Mouse (Mus musculus) midbrain, embryonic 11.5 days (tissue): Measurements from ENCODE around the gene Trappc12. TPM values are rescaled to one million over a fixed set of nuclear protein-coding genes. Genes with fewer than 3 reads are reported as not detected.

Experiments
- ATAC-seq: fragments of 200-750 bp; cut with Nextera tagmentation; 2 replicates; pipeline ENCODE4 v1.8.0; 2017; ENCODE audit warnings: moderate TSS enrichment, moderate library complexity; ENCODE audit not compliant: low FRiP score
- DNase-seq: peaks from one replicate; pipeline ENCODE4 v3.0.0; 2015; ENCODE audit warnings: low spot score; ENCODE audit errors: missing footprints
- H3K27ac ChIP-seq: fragments of 300-500 bp; sonication (generic); 2 replicates; pipeline ENCODE4 v1.5.1; 2014; ENCODE audit warnings: low read depth, low read length
- H3K27me3 ChIP-seq: fragments of 300-500 bp; sonication (generic); 2 replicates; pipeline ENCODE4 v1.6.1; 2014; ENCODE audit warnings: mild to moderate bottlenecking, low read length, moderate library complexity, mixed read lengths; ENCODE audit not compliant: control insufficient read depth, insufficient read depth
- H3K36me3 ChIP-seq: fragments of 300-500 bp; sonication (generic); 2 replicates; pipeline ENCODE4 v1.6.1; 2014; ENCODE audit warnings: mild to moderate bottlenecking, low read length, moderate library complexity, mixed read lengths; ENCODE audit not compliant: control insufficient read depth, insufficient read depth
- H3K4me1 ChIP-seq: fragments of 300-500 bp; sonication (generic); 2 replicates; pipeline ENCODE4 v1.6.1; 2014; ENCODE audit warnings: low read length; ENCODE audit not compliant: control insufficient read depth, insufficient read depth
- H3K4me2 ChIP-seq: fragments of 300-500 bp; sonication (generic); 2 replicates; pipeline ENCODE4 v1.6.1; 2014; ENCODE audit warnings: mild to moderate bottlenecking, moderate library complexity
- H3K4me3 ChIP-seq: fragments of 300-500 bp; sonication (generic); 2 replicates; pipeline ENCODE4 v1.5.1; 2014; ENCODE audit warnings: low read depth, low read length
- H3K9ac ChIP-seq: fragments of 300-500 bp; sonication (generic); 2 replicates; pipeline ENCODE4 v1.6.1; 2014; ENCODE audit warnings: low read length
- H3K9me3 ChIP-seq: fragments of 300-500 bp; sonication (generic); 2 replicates; pipeline ENCODE4 v1.6.1; 2016; ENCODE audit warnings: low read length; ENCODE audit not compliant: control insufficient read depth
- WGBS: fragments of 180-500 bp; shearing (Covaris S2); extraction: QIAGEN DNeasy Blood & Tissue Kit; methylation state at CpG from one replicate; pipeline ENCODE4 v1.1.7; 2014; 5-methylcytosine and 5-hydroxymethylcytosine counted together
- polyA plus RNA-seq: library from polyadenylated mRNA; unstranded; fragments of >200 nt; fragmentation: Nextera tagmentation; extraction: Ambion mirVana; gene quantifications from 2 replicates; pipeline ENCODE4 v1.2.1, GENCODE M21; 2014

Gene Trappc12
- polyA plus RNA-seq, 1 experiment from 2014 or later = 35.9 TPM

DNA sequence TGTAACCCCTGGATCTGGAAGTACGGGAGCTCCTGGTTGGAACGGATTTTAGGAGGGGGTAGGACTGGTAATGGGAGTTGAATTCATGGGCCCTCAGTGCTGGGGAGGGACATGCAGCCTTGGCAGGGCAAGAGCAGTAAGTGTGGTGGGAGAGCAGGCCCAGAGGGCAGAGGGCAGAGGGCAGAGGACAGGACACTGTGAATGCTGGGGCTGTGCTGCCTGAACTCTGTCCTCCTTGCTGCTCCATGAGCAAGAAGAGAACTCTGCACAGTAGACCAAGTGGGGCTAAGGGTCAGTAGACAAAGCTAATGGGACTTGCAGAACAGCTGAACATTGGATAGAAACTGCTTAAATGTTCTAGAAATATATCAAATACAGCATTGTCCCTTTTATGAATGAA is 32.2 kb downstream of the Trappc12 start:
- Histone ChIP-seq H3K9me3 (no peaks in the 10 kb centered on the region), H3K27me3 (no peaks in the 10 kb centered on the region), H3K4me2 (no peak overlapping the region), H3K36me3 (peaks cover 8% of the 10 kb centered on the region; the same call in 1 of the 2 replicates), H3K4me1 (no peaks in the 10 kb centered on the region), H3K9ac (no peak overlapping the region), H3K27ac (no peak overlapping the region), H3K4me3 (no peak overlapping the region)
- 90% methylated on average over 2 of the region's 2 CpGs for WGBS
- no peak for ATAC-seq
- DNase-seq = no peak

DNA sequence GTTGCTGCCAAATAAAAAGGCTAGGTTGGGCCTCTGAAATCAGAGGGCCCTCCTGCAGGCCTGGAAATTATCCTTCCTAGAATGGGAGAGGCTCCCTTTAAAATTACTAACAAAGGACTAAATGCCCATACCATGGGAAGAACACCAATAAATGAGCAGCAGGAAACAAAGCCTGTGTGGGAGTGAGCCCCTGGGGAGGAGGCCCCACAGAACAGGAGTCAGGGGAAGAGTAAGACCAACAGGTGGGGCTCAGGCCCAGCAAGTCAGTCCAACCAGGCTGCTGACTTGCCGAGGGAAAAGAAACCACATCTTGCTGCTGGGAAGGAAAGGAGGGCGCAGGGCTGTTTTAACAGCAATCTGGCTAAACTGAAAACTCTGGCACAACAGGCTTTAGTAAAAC is 33.2 kb downstream of the Trappc12 start:
- H3K4me3 ChIP-seq = no peak overlapping the region
- H3K9me3 ChIP-seq = no peaks in the 10 kb centered on the region
- 83% methylated on average over 2 of the region's 2 CpGs for WGBS
- H3K9ac ChIP-seq = no peak overlapping the region
- DNase-seq (no peak), ATAC-seq (no peak)
- H3K27me3 ChIP-seq = no peaks in the 10 kb centered on the region
- H3K36me3 ChIP-seq = peaks cover 9% of the 10 kb centered on the region; the same call in 1 of the 2 replicates
- H3K4me1 ChIP-seq = no peaks in the 10 kb centered on the region
- H3K27ac ChIP-seq = no peak overlapping the region
- H3K4me2 ChIP-seq = no peak overlapping the region

DNA sequence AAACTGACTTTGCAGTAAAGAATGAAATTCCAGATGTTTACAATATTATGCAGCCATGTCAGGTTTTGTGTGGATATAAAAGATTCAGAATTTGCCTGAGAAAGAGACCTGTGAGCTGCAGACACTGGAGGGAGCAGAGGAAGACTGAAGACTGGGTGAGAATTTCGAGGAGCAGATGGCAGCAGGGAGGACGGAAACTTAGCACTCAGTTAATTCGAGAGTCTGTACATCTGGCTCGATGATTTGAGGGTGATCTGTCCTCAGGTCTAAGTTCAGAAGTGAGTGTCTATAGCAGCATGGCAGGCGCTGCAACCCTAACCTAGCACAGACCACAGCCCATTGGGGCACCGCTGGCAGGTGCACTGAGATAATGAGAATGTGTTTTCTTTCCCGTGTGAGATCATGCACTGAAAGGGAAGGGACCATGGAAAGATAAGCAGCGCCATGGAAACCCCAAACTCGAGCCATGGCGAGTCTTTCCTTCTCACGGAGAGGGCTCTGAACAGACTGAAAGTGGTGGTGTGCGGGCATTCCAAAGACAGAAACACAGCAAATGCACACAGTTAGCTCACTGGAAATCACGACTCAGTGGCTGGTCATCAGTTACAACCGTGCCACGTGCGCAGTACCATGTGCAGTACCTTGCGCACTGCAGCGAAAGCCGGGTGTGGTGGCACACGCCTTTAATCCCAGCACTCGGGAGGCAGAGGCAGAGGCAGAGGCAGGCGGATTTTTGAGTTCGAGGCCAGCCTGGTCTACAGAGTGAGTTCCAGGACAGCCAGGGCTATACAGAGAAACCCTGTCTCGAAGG is 35.2 kb downstream of the Trappc12 start:
- H3K27ac ChIP-seq = no peak overlapping the region
- 0 out of 2 replicates have a peak, but pooled peaks cover 2% of the 10 kb centered on the region for H3K36me3 ChIP-seq
- no peaks in the 10 kb centered on the region for H3K27me3 ChIP-seq
- no peak overlapping the region for H3K4me2 ChIP-seq
- no peaks in the 10 kb centered on the region for H3K4me1 ChIP-seq
- ATAC-seq = no peak
- no peaks in the 10 kb centered on the region for H3K9me3 ChIP-seq
- H3K4me3 ChIP-seq = no peak overlapping the region
- H3K9ac ChIP-seq = no peak overlapping the region
- no peak for DNase-seq
- WGBS = 89% methylated on average over 24 of the region's 24 CpGs

DNA sequence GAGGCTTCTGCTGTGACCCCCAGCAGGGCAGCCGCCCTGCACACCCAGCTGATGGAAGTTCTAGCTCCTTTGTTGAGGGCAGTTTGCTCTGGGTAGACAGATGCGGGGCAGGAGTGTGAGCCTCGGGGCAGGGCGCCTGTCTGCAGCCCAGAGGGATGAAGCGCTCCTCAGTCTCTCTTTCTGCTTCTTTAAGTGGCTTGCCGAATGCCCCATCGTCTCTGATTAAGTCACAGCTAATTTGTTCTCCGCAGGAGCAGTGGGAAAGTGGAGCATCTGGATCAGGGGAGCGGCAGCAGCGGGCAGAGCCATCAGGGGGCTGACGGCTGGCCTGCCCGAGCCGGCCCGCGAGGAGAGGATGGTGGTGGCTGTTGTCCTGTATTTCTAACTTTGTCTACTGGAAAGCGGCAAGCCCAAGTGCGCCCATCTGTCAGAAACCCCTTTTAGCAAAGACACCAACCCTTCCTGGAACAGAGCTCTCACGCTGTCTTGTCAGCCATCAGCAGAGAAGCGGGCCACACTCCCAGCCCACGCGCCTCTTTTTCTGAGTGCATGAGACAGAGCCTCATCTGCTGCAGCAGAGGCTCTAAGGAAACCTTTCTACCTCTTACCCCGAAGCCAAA is 39.6 kb downstream of the Trappc12 start:
- Histone ChIP-seq H3K36me3 (0 out of 2 replicates have a peak, but pooled peaks cover 2% of the 10 kb centered on the region), H3K4me3 (no peak overlapping the region), H3K27me3 (no peaks in the 10 kb centered on the region), H3K4me1 (no peaks in the 10 kb centered on the region), H3K27ac (no peak overlapping the region), H3K9me3 (no peaks in the 10 kb centered on the region), H3K9ac (no peak overlapping the region), H3K4me2 (no peak overlapping the region)
- DNase-seq (peak; percentile 76), ATAC-seq (no peak)
- 74% methylated on average over 22 of the region's 22 CpGs for WGBS

DNA sequence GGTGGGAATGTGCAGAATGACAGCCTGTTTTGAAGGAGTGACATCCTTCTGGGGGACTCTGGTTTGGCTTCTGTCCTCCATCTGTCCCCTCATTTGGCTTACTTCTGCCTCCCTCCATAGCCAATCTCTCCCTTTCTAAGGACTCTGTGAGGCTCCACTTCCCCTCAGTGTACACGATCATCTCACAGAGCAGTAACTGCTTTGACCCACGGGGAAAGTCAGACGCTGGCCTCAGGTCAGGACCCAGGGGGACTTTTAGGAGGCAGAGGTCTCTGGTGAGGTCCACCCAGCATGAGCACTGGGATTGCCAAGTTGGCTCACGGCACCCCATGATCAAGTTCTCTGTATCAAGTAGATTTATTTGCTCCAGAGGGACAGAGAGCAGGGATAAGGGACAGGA is 42.1 kb downstream of the Trappc12 start:
- Histone ChIP-seq H3K27me3 (no peaks in the 10 kb centered on the region), H3K27ac (no peak overlapping the region), H3K9me3 (no peaks in the 10 kb centered on the region), H3K4me1 (peaks cover 6% of the 10 kb centered on the region; the same call in 1 of the 2 replicates), H3K9ac (no peak overlapping the region), H3K4me3 (no peak overlapping the region), H3K4me2 (no peak overlapping the region), H3K36me3 (0 out of 2 replicates have a peak, but pooled peaks cover 2% of the 10 kb centered on the region)
- no peak for ATAC-seq
- WGBS = 82% methylated on average over 4 of the region's 4 CpGs
- DNase-seq = peak; percentile 57

DNA sequence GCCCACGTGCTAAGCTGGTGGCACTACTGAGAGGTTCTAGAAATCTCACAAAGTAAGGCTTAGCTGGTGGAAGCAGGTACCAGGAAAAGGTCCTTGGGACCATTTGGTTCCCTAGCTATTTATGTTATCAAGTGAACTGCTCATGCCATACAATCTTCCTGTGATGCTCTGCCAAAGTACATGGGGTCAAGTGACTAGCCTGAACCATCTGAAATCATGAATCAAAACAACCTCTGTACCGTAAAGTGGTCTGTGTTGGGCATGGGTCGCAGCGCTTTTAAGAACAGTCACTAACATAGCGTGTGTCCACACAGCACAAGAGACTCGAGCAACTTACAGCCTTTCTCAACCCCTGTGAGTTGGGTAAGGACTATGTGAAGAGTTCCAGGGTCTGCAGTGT is 45.1 kb downstream of the Trappc12 start:
- Histone ChIP-seq H3K4me1 (peaks cover 7% of the 10 kb centered on the region), H3K36me3 (no peaks in the 10 kb centered on the region), H3K4me2 (no peak overlapping the region), H3K27me3 (no peaks in the 10 kb centered on the region), H3K4me3 (no peak overlapping the region), H3K9me3 (no peaks in the 10 kb centered on the region), H3K27ac (no peak overlapping the region), H3K9ac (no peak overlapping the region)
- DNase-seq = peak; percentile 79
- WGBS = 90% methylated on average over 6 of the region's 6 CpGs
- ATAC-seq = no peak

DNA sequence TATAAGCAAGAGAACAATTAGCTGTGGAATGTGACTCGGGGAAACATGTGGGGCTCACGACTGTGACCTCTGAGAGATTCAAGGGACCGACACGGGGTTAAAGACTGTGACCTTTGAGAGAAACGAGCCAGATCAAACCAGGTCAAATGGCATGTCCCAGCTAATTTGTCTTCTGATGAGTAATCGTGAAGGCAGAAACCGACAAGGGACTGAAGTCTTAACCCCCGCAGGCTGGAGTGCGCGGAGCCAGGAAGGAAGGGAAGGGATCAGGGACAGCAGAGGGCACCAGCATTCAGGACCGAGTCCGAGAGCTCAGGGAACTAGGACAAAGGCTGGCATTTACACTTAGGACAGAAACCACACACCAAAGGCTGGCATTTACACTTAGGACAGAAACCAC is 45.9 kb downstream of the Trappc12 start:
- peak; percentile 91 for DNase-seq
- Histone ChIP-seq H3K4me1 (peaks cover 10% of the 10 kb centered on the region), H3K4me3 (no peak overlapping the region), H3K9me3 (no peaks in the 10 kb centered on the region), H3K27me3 (no peaks in the 10 kb centered on the region), H3K27ac (no peak overlapping the region), H3K36me3 (no peaks in the 10 kb centered on the region), H3K9ac (peak overlapping the region; percentile 13), H3K4me2 (no peak overlapping the region)
- 6% methylated on average over 12 of the region's 12 CpGs for WGBS
- ATAC-seq = no peak

DNA sequence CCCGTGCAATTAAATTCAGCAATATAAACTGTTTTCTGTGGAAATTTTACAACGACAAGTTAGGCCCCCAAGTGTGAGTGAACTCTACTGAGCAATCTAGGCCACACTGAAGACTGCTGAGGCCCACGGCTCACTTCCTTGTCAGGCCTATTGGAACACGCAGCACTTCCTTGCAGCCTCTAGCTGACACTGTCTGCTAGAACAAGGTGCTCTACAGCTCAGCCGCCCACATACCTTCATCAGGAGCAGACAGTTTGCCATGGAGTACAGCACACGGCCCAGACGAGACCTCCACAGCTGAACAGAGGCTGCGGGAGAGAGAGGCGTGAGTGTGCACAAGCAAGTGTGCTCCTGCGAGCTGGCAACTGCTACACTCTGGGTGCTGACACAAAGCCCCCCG is 49.0 kb downstream of the Trappc12 start:
- no peaks in the 10 kb centered on the region for H3K36me3 ChIP-seq
- H3K9me3 ChIP-seq = no peaks in the 10 kb centered on the region
- H3K4me1 ChIP-seq = peaks cover 10% of the 10 kb centered on the region
- H3K9ac ChIP-seq = peak overlapping the region; percentile 9; the same call in 1 of the 2 replicates
- no peak overlapping the region for H3K27ac ChIP-seq
- ATAC-seq (no peak), DNase-seq (no peak)
- 90% methylated on average over 11 of the region's 11 CpGs for WGBS
- no peaks in the 10 kb centered on the region for H3K27me3 ChIP-seq
- no peak overlapping the region for H3K4me3 ChIP-seq
- no peak overlapping the region for H3K4me2 ChIP-seq

DNA sequence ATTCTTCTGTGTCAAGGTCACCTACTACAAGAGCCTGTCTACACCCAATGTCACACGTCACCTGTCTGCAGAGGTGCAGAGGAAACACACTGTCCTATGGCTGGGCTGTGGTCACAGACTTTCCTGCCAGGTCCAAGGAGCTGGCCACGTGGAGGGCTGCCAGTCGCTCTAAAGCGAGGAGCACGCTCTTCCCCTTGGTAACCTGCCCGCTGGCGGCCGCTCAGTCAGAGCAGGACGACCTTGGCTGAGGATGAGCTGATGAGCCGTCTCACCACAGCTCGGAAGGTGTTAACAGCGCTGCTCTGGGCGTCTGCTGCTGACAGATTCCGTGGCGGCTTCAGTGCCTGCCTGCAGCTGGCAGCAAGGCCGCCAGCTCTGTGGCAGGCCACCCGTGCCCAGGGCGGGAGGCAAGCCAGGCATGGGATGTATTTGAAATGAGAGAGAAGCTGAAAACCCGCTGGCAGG is 49.7 kb downstream of the Trappc12 start:
- no peaks in the 10 kb centered on the region for H3K27me3 ChIP-seq
- H3K4me3 ChIP-seq = no peak overlapping the region
- 86% methylated on average over 19 of the region's 19 CpGs for WGBS
- no peaks in the 10 kb centered on the region for H3K9me3 ChIP-seq
- no peak overlapping the region for H3K9ac ChIP-seq
- H3K27ac ChIP-seq = no peak overlapping the region
- H3K4me1 ChIP-seq = peaks cover 10% of the 10 kb centered on the region
- no peak overlapping the region for H3K4me2 ChIP-seq
- DNase-seq (no peak), ATAC-seq (0 out of 2 replicates have a peak, but pooled peaks have one; percentile 20)
- no peaks in the 10 kb centered on the region for H3K36me3 ChIP-seq
